Mouse (Mus musculus): Measurements from ENCODE around the gene Slc4a11.

Slc4a11 gene

DNA sequence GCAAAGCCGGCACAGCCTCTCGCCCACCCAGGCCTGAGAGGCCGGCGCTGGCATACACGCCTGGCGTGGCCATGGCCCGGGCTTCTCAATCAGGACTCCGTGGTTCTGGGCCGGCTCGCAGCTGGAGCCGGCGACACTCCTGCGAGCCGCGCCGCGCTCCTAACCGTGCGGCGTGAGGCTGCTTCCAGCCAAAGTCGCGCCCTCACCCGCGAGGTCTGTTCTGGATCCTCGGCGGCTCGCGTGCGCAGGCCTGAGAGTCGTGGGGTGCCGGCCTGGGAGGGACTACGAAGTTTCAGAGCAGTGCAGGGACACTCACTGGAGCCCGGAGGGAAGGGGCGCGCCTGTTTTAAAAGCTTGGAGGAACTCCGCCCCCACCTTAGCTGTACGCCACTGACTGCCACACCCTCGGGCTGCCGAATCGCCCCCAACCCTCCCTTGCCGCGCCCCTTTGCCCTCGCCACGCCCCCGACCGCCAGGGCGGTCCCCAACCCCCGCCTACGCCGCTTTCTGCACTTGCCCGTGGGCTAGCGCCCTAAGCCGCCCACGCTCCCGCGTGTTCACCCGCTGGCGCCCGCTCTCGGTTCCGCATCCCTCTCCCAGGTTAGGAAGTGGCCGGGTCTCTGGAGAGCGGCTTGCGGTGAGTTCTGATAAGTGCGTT lies at the start of gene Slc4a11:
Gene Slc4a11 (minus strand): TSS at position 367 of the 658 bp plus-strand sequence.
- DNase-seq (ENCODE audit: extremely low spot score, low spot score): peak; percentile 58

- DNase-seq (ENCODE audit: extremely low spot score, low spot score): no peak
These were observed 46.3 kb upstream of the Slc4a11 start for GRCm38 (mm10) chr2:130743576-130743975.

- DNase-seq (ENCODE audit: extremely low spot score, low spot score): no peak
These were observed 42.8 kb upstream of the Slc4a11 start for GRCm38 (mm10) chr2:130740096-130740495.

DNA sequence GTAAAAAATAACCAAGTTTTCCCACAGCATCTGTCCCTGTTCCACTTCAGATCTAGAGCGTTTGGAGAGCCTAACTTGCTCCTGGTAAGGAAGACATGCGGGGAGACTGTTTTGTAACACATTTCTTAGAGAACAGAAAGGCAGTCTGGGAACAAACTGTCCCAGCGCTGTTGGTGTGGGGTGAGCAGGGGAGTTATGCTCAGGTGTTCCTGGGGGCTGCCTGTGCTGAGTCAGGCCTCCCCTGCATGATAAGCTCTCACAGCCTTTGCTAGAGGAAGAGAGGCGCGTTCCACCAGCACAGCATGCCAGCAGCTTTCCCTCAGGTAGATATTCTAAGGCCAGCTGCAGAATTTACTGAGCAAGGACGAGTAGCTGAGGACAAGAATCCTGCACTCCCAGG lies 40.7 kb upstream of the Slc4a11 start:
- no peak for DNase-seq (ENCODE audit: extremely low spot score, low spot score)

DNA sequence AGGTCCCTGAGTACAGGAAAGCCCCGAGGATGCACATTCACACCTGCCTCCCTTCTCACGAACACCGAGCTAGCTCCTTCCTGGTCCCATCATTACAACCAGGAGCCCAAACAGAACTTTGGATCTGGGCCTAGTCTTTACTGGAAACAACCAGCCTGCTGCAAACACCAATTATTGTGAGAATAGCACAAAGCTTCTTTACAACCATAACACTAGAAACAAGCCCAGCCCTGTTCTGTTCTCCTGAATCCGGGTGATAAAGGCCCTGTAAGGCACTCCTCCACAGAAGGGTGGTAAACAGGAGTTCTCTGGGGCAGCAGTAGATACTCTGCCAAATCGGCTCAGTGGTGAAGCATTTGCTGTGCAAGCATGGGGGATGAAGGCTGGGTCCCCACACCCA lies 38.0 kb upstream of the Slc4a11 start:
- DNase-seq (ENCODE audit: extremely low spot score, low spot score): no peak

- no peak for DNase-seq (ENCODE audit: extremely low spot score, low spot score)
These were observed 36.1 kb upstream of the Slc4a11 start for GRCm38 (mm10) chr2:130733444-130733843.

DNA sequence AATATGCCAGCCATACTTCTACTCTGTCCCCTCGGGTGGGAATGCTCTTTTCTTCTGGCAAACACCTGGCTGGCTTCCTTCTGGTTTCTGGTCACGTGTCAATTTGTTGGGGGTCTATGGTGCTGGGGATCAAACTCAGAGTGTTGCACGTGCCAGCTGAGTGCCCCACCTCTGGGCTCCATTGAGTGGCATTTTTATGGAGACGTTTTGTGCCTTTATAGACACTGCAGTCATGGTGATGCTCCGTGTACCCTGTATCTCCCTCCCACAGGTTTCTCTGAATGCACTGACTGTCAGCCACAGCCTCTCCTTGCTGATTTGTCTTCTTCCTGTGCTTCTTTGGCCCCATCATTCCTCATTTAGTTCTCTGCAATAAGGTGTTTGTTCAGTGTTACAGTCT lies 34.5 kb upstream of the Slc4a11 start:
- DNase-seq (ENCODE audit: extremely low spot score, low spot score): no peak

- DNase-seq (ENCODE audit: extremely low spot score, low spot score): no peak
These were observed 33.4 kb upstream of the Slc4a11 start for GRCm38 (mm10) chr2:130730746-130731145.

- DNase-seq (ENCODE audit: extremely low spot score, low spot score): no peak
These were observed 31.7 kb upstream of the Slc4a11 start for GRCm38 (mm10) chr2:130728906-130729585.

DNA sequence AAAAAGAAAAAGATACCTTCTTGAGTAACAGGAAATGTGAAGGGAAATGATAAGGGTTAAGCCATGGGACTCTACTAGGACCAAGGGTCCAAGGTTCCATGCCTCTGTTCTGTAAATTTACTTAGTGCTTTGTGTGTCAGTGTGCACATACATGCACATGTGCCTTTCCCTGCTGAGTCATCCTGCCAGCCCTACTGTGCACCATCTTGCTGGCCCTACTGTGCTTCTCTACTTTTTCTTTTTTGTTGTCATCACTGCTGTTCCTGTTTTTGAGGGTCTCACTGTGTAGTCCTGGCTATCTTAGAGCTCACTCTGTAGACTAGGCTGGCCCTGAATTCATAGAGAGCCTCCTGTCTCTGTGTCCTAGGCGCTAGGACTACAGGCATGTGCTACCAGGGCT lies 30.4 kb upstream of the Slc4a11 start:
- DNase-seq (ENCODE audit: extremely low spot score, low spot score): no peak

GRCm38 (mm10) chr2:130724369-130724768 lies 27.1 kb upstream of the Slc4a11 start:
- DNase-seq (ENCODE audit: extremely low spot score, low spot score): no peak

GRCm38 (mm10) chr2:130717951-130718350 lies 20.6 kb upstream of the Slc4a11 start:
- DNase-seq (ENCODE audit: extremely low spot score, low spot score): no peak

DNA sequence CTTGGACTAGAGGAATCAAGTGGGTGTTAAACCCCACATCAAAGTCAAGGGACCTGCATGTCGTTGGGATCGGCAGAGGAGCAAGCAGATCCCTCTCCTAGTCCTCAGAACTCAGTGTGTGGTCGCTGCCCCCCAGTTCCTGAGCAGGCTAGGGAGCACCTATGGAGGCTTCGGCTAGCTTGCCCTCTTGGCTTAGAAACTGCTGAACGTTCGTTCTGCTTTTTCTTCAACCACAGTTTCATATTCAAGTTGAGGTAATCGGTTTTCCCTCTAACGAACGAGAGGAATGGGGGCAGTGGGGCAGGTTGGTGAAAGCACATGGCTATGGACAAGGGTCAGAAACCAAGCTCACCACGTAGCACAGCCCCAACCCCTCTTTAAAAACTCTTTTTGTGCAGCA lies 9.7 kb upstream of the Slc4a11 start:
- no peak for DNase-seq (ENCODE audit: extremely low spot score, low spot score)

DNA sequence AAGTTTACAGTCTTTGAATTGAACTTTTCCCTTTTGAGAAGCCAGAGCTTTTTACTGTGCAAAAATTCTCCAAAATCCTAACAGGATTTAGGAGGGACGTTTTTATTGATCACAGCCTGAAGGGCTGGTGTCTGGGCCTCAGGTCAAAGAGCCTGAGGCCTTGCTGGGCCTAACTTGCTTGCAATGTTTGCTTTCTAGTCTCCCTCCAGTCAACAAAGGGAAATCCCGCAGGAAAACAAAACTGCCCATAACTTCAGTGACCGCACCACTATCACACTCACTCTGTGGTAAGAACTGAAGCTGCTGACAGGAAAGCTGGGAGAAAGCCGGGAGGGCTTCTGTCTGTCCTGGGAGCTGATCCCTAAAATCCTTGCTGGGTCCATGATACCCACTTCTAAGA lies 9.3 kb upstream of the Slc4a11 start:
- no peak for DNase-seq (ENCODE audit: extremely low spot score, low spot score)

DNA sequence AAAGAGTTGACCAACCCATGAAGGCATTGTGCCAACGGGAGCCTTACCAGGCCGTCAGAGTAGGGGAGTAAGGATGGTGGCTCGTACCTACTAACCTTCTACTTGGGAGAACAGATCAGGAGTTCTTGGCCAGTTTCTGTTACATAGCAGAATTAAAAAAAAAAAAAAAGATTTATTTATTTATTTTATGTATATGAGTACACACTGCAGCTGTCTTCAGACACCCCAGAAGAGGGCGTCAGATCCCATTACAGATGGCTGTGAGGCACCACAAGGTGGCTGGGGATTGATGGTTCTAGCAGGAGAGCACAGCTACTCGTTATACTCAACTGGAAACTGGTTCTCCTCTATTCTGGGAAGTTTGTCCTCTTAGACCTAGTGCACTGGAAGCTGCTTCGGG lies 7.9 kb upstream of the Slc4a11 start:
- no peak for DNase-seq (ENCODE audit: extremely low spot score, low spot score)

GRCm38 (mm10) chr2:130704040-130705001 lies 7.0 kb upstream of the Slc4a11 start:
- DNase-seq (ENCODE audit: extremely low spot score, low spot score): no peak

GRCm38 (mm10) chr2:130697821-130698266 lies 525 bp upstream of the Slc4a11 start:
- DNase-seq (ENCODE audit: extremely low spot score, low spot score): peak; percentile 26

DNA sequence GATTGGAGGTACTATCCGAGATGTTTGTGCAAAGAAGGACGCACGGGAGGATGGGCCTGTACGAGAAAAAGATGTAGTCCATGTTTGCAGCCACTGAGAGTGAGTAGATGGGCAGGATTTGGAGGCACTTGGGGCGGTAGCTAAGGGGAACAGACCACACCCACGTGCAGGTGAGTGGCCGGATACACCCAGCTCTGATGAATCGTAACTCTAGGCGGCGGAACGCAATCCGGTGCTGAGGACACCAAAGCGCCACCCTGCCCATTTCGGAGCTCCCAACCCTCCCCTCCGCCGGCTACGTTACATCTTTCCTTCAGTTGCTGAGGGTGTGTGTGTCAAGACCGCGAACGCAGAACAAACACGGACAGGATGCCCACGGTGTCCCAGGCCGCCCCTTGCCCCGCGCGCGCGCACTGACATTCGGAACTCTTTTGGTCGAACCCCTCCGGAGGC lies 593 bp downstream of the Slc4a11 start:
- DNase-seq (ENCODE audit: extremely low spot score, low spot score): peak; percentile 56

- no peak for DNase-seq (ENCODE audit: extremely low spot score, low spot score)
These were observed 3.8 kb downstream of the Slc4a11 start for GRCm38 (mm10) chr2:130693563-130693962.

- DNase-seq (ENCODE audit: extremely low spot score, low spot score): no peak
These were observed 8.3 kb downstream of the Slc4a11 start for GRCm38 (mm10) chr2:130689011-130689410.

GRCm38 (mm10) chr2:130685426-130685825 lies 11.9 kb downstream of the Slc4a11 start:
- no peak for DNase-seq (ENCODE audit: extremely low spot score, low spot score)

- DNase-seq (ENCODE audit: extremely low spot score, low spot score): no peak
These were observed 15.8 kb downstream of the Slc4a11 start for GRCm38 (mm10) chr2:130681531-130681930.

Data from neural tube, embryonic 10.5 days (tissue).